Mouse (Mus musculus) E14TG2a.4 (cell line): Measurements from ENCODE around the gene Sgcd.

Source experiments
- H3K27me3 ChIP-seq: 2 replicates; pipeline ENCODE4 v1.6.1; 2014; ENCODE audit warnings: low read length, control low read depth; ENCODE audit not compliant: insufficient read depth
- H3K36me3 ChIP-seq: 2 replicates; pipeline ENCODE4 v1.6.1; 2014; ENCODE audit warnings: low read length, control low read depth; ENCODE audit not compliant: insufficient read depth
- H3K4me1 ChIP-seq: replicated peaks from 2 replicates; pipeline ENCODE4 v1.6.1; 2014; ENCODE audit warnings: low read depth, low read length, control low read depth
- H3K4me3 ChIP-seq: replicated peaks from 2 replicates; pipeline ENCODE4 v1.5.1; 2014; ENCODE audit warnings: mild to moderate bottlenecking, low read length
- H3K9me3 ChIP-seq: 2 replicates; pipeline ENCODE4 v1.6.1; 2014; ENCODE audit warnings: low read length, control low read depth
- CTCF ChIP-seq: conservative IDR thresholded peaks from 2 replicates; pipeline ENCODE4 v1.5.1; 2014; ENCODE audit warnings: low read length
- NANOG ChIP-seq: IDR thresholded peaks from 2 replicates; pipeline ENCODE4 v1.6.1; 2014; ENCODE audit warnings: borderline replicate concordance, low read length, mixed read lengths
- POU5F1 ChIP-seq: IDR thresholded peaks from 2 replicates; pipeline ENCODE4 v1.6.1; 2014; ENCODE audit warnings: low read length, borderline replicate concordance

Sgcd gene

DNA sequence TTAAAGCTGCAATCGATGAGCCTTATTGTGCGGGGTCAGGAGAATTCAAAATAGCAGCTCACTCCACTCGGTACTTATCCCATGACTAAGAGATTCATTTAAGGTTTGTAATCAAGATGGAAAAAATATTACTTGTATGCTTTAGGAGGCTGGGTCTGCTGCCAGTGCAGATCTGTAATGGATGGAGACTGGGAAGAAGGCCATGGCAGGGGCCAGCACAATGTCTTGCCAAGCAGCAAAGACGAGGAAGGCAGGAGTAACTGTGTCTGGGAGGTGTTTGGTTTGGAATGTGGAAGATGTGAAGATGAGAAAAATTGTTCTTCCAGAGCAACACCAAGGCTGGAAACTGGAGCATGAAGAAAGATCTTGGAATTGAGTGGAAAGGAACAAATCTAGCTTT lies 36.4 kb downstream of the Sgcd start:
- Histone ChIP-seq H3K4me3 (no peak overlapping the region), H3K4me1 (no peaks in the 10 kb centered on the region), H3K36me3 (no peaks in the 10 kb centered on the region), H3K9me3 (no peaks in the 10 kb centered on the region), H3K27me3 (no peaks in the 10 kb centered on the region)
- no peak for TF ChIP-seq NANOG
- TF ChIP-seq POU5F1: no peak
- TF ChIP-seq CTCF: no peak

GRCm38 (mm10) chr11:47939795-47940194 lies 49.0 kb downstream of the Sgcd start:
- no peak for TF ChIP-seq POU5F1
- no peak for TF ChIP-seq CTCF
- TF ChIP-seq NANOG: no peak
- no peak overlapping the region for H3K4me3 ChIP-seq
- no peaks in the 10 kb centered on the region for H3K4me1 ChIP-seq
- H3K27me3 ChIP-seq: no peaks in the 10 kb centered on the region
- H3K36me3 ChIP-seq: no peaks in the 10 kb centered on the region
- peaks cover 6% of the 10 kb centered on the region; the same call in 1 of the 2 replicates for H3K9me3 ChIP-seq

- TF ChIP-seq NANOG: no peak
- TF ChIP-seq CTCF: no peak
- TF ChIP-seq POU5F1: no peak
- Histone ChIP-seq H3K9me3 (no peaks in the 10 kb centered on the region), H3K4me1 (no peaks in the 10 kb centered on the region), H3K36me3 (no peaks in the 10 kb centered on the region), H3K4me3 (no peak overlapping the region), H3K27me3 (no peaks in the 10 kb centered on the region)
These were observed 71.2 kb downstream of the Sgcd start for GRCm38 (mm10) chr11:47917616-47918015.

DNA sequence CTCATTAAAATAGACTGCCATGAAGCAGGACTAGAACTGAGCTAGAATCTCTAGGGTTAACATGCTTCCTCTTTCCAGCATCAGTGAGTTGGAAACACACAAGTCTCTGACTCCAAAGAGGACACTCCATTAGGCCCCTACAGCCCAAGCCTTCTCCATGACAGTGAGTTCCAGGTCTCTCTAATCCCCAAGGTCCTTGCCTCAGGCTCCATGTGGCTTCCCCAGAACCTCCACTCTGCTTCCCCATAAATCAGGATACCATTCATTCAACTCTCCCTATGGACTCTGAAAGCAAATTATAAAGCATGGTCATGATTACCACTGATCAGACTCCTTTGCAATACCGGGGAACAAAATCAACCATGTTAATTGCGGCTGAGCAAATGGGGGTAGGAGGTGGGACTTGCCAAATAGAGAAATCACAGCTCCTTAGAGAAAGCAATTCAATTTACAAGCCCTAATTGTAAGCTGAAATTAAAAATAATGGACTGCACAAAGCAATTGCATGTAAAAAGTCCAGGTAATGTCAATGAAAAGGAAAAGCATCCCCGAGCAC lies 97.1 kb downstream of the Sgcd start:
- no peaks in the 10 kb centered on the region for H3K4me1 ChIP-seq
- TF ChIP-seq NANOG (no peak), POU5F1 (no peak), CTCF (no peak)

GRCm38 (mm10) chr11:47890315-47890714 lies 98.5 kb downstream of the Sgcd start:
- TF ChIP-seq NANOG (no peak), POU5F1 (no peak), CTCF (peak; percentile 69)
- Histone ChIP-seq H3K4me3 (no peak overlapping the region), H3K36me3 (no peaks in the 10 kb centered on the region)

More for the DNA sequence above, 97.1 kb downstream of the Sgcd start:
- Histone ChIP-seq H3K9me3 (no peaks in the 10 kb centered on the region), H3K36me3 (no peaks in the 10 kb centered on the region), H3K27me3 (no peaks in the 10 kb centered on the region), H3K4me3 (no peak overlapping the region)

GRCm38 (mm10) chr11:47885310-47885709 lies 103.5 kb downstream of the Sgcd start:
- no peaks in the 10 kb centered on the region for H3K27me3 ChIP-seq
- H3K4me3 ChIP-seq: no peak overlapping the region
- no peaks in the 10 kb centered on the region for H3K4me1 ChIP-seq
- no peaks in the 10 kb centered on the region for H3K9me3 ChIP-seq
- TF ChIP-seq POU5F1 (no peak), NANOG (no peak), CTCF (no peak)
- no peaks in the 10 kb centered on the region for H3K36me3 ChIP-seq

More at GRCm38 (mm10) chr11:47890315-47890714, 98.5 kb downstream of the Sgcd start:
- no peaks in the 10 kb centered on the region for H3K4me1 ChIP-seq
- no peaks in the 10 kb centered on the region for H3K27me3 ChIP-seq
- no peaks in the 10 kb centered on the region for H3K9me3 ChIP-seq

- Histone ChIP-seq H3K36me3 (no peaks in the 10 kb centered on the region), H3K27me3 (no peaks in the 10 kb centered on the region), H3K4me1 (no peaks in the 10 kb centered on the region), H3K9me3 (no peaks in the 10 kb centered on the region), H3K4me3 (no peak overlapping the region)
- TF ChIP-seq CTCF: no peak
- TF ChIP-seq POU5F1: no peak
- TF ChIP-seq NANOG: no peak
These were observed 105.2 kb downstream of the Sgcd start for GRCm38 (mm10) chr11:47883545-47883944.

DNA sequence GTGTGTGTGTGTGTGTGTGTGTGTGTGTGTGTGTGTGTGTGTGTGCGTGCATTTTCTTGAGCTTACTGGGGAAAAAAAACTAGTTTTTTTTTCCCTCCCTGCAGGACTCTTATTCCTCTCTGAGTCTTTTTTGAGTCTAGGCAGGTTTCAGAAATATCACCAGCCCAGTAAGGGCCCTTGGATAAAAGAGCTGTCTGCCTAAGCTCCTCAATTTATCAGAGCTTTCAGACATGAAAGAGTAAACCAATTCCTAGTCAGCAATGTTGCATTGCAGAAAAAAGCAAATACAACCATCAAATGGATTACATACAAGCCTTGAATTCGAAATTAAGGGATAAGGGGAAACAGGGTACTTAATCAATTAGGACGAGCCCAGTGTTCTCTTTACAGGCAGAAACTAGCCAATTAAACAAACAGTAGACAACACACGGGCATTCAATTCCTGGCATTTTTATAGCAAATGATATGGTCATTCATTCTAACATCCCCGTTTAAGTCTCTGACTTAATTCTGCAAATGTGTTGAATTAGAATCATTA lies 112.1 kb downstream of the Sgcd start:
- no peaks in the 10 kb centered on the region for H3K9me3 ChIP-seq

GRCm38 (mm10) chr11:47845894-47846293 lies 142.9 kb downstream of the Sgcd start:
- no peaks in the 10 kb centered on the region for H3K27me3 ChIP-seq
- no peaks in the 10 kb centered on the region for H3K4me1 ChIP-seq
- no peaks in the 10 kb centered on the region for H3K36me3 ChIP-seq
- no peaks in the 10 kb centered on the region for H3K9me3 ChIP-seq
- TF ChIP-seq CTCF: no peak
- no peak for TF ChIP-seq POU5F1
- TF ChIP-seq NANOG: no peak
- H3K4me3 ChIP-seq: no peak overlapping the region

More for the DNA sequence above, 112.1 kb downstream of the Sgcd start:
- Histone ChIP-seq H3K4me1 (no peaks in the 10 kb centered on the region), H3K27me3 (no peaks in the 10 kb centered on the region), H3K36me3 (no peaks in the 10 kb centered on the region), H3K4me3 (no peak overlapping the region)
- TF ChIP-seq CTCF (no peak), NANOG (no peak), POU5F1 (no peak)
